21 mouse cellular contexts compared by ENCODE assay signal in genomic region chr5:21491469-21491868, GRCm38 (mm10). TPM values are rescaled to one million over a fixed set of nuclear protein-coding genes. Genes with fewer than 3 reads are reported as not detected.
DNase-seq lines count a peak whose midpoint lies in the region; ATAC-seq and TF ChIP-seq lines count a peak whose summit lies in the region.
"Had no signal": no experiment of that assay in that cellular context is flagged by ENCODE, and none has a peak within 500 bp of the region (broad histone marks: within the 10 kb centered on the region; RNA-seq: fewer than 3 reads in every experiment).

No protein-coding gene starts in this region.

- intact Hi-C loops in heart, postnatal 10 days (cut with DNase I), result no loop called here

- peak; percentile 52 for DNase-seq in heart, adult 11 months
- DNase-seq in heart, postnatal 10 days, result no peak
- DNase-seq in midbrain, embryonic 11.5 days (ENCODE audit: low spot score, missing footprints), result no peak
- no peak for DNase-seq in cerebellum, adult 2 months
- DNase-seq: adrenal gland, adult 2 months; adrenal gland, postnatal 25 days; cerebellum, adult 18-20 months; cerebellum, postnatal 10 days; gastrocnemius, postnatal 14 days; heart, postnatal 4 days had no signal

- 36% methylated on average over 2 of the region's 2 CpGs for WGBS in midbrain, embryonic 11.5 days
- 35% methylated on average over 2 of the region's 2 CpGs for WGBS in midbrain, embryonic 16.5 days
- WGBS in hindbrain, embryonic 15.5 days, result 19% methylated on average over 2 of the region's 2 CpGs
- WGBS in neural tube, embryonic 15.5 days, result 20% methylated on average over 2 of the region's 2 CpGs
- WGBS in cerebellum, adult 2 months, result 64% methylated on average over 2 of the region's 2 CpGs

- no peak overlapping the region for H3K27ac ChIP-seq in midbrain, embryonic 11.5 days (ENCODE audit: low read depth, low read length)
- H3K27ac ChIP-seq in midbrain, embryonic 16.5 days (ENCODE audit: low read length), result no peak overlapping the region
- no peak overlapping the region for H3K27ac ChIP-seq in hindbrain, embryonic 15.5 days (replicated peaks)
- H3K27ac ChIP-seq in neural tube, embryonic 15.5 days (replicated peaks), result no peak overlapping the region
- H3K27ac ChIP-seq in cerebellum, adult 2 months (ENCODE audit: insufficient read depth, low read length), result no peak overlapping the region
- H3K27ac ChIP-seq: embryonic facial prominence, embryonic 15.5 days; forebrain, embryonic 15.5 days; heart, embryonic 13.5 days had no signal

- no peak overlapping the region for H3K4me3 ChIP-seq in midbrain, embryonic 11.5 days (ENCODE audit: low read depth, low read length)
- H3K4me3 ChIP-seq in midbrain, embryonic 16.5 days (ENCODE audit: low read depth, low read length), result no peak overlapping the region
- no peak overlapping the region for H3K4me3 ChIP-seq in hindbrain, embryonic 15.5 days
- no peak overlapping the region for H3K4me3 ChIP-seq in neural tube, embryonic 15.5 days (replicated peaks)
- H3K4me3 ChIP-seq in cerebellum, adult 2 months (replicated peaks; ENCODE audit: insufficient read depth, low read depth, low read length), result no peak overlapping the region
- H3K4me3 ChIP-seq: embryonic facial prominence, embryonic 15.5 days; forebrain, embryonic 15.5 days; heart, embryonic 13.5 days had no signal

- no peaks in the 10 kb centered on the region for H3K36me3 ChIP-seq in midbrain, embryonic 11.5 days (ENCODE audit: control insufficient read depth, insufficient read depth, low read length)
- no peaks in the 10 kb centered on the region for H3K36me3 ChIP-seq in midbrain, embryonic 16.5 days (ENCODE audit: control insufficient read depth, insufficient read depth, low read length)
- no peaks in the 10 kb centered on the region for H3K36me3 ChIP-seq in hindbrain, embryonic 15.5 days
- H3K36me3 ChIP-seq in neural tube, embryonic 15.5 days, result no peaks in the 10 kb centered on the region
- H3K36me3 ChIP-seq: embryonic facial prominence, embryonic 15.5 days; forebrain, embryonic 15.5 days had no signal

- no peak for TF ChIP-seq CTCF in cerebellum, adult 2 months (IDR thresholded peaks at IDR 0.05; ENCODE audit: borderline replicate concordance, insufficient read depth, low read depth, low read length)

- ATAC-seq in midbrain, embryonic 11.5 days (ENCODE audit: low FRiP score), result 0 out of 2 replicates have a peak, but pooled peaks have one; percentile 27
- ATAC-seq in midbrain, embryonic 16.5 days, result no peak; the same call in 1 of the 2 replicates
- peak; percentile 59; the same call in 1 of the 2 replicates for ATAC-seq in hindbrain, embryonic 15.5 days (ENCODE audit: low FRiP score, low read depth)
- ATAC-seq in neural tube, embryonic 15.5 days (ENCODE audit: low FRiP score), result peak; percentile 74
- ATAC-seq: activated CD4-positive, CD25-positive, alpha-beta regulatory T cell, adult 4 months; forebrain, embryonic 15.5 days; inflammation-experienced regulatory T-cells, adult 6 months; intestine, postnatal 0 days had no signal

- no peaks in the 10 kb centered on the region for H3K9me3 ChIP-seq in midbrain, embryonic 11.5 days (ENCODE audit: control insufficient read depth, low read length)
- H3K9me3 ChIP-seq in midbrain, embryonic 16.5 days (replicated peaks; ENCODE audit: control insufficient read depth, low read length, poor library complexity, severe bottlenecking), result no peaks in the 10 kb centered on the region
- no peaks in the 10 kb centered on the region for H3K9me3 ChIP-seq in hindbrain, embryonic 15.5 days
- H3K9me3 ChIP-seq in neural tube, embryonic 15.5 days (replicated peaks), result no peaks in the 10 kb centered on the region
- H3K9me3 ChIP-seq: embryonic facial prominence, embryonic 15.5 days; forebrain, embryonic 15.5 days; heart, embryonic 13.5 days had no signal

- TF ChIP-seq POLR2A in cerebellum, adult 2 months (IDR thresholded peaks at IDR 0.05; ENCODE audit: borderline replicate concordance, insufficient read depth, low read length), result no peak

- H3K9ac ChIP-seq in midbrain, embryonic 11.5 days (ENCODE audit: low read length), result no peak overlapping the region
- H3K9ac ChIP-seq in midbrain, embryonic 16.5 days (ENCODE audit: low read depth, low read length), result no peak overlapping the region
- no peak overlapping the region for H3K9ac ChIP-seq in hindbrain, embryonic 15.5 days
- no peak overlapping the region for H3K9ac ChIP-seq in neural tube, embryonic 15.5 days (replicated peaks)
- H3K9ac ChIP-seq: embryonic facial prominence, embryonic 15.5 days; forebrain, embryonic 15.5 days; heart, embryonic 13.5 days had no signal

- peaks cover 3% of the 10 kb centered on the region; the same call in 1 of the 2 replicates for H3K4me1 ChIP-seq in midbrain, embryonic 11.5 days (ENCODE audit: control insufficient read depth, insufficient read depth, low read length)
- no peaks in the 10 kb centered on the region; the same call in 1 of the 2 replicates for H3K4me1 ChIP-seq in midbrain, embryonic 16.5 days (ENCODE audit: control insufficient read depth, insufficient read depth, low read length)
- H3K4me1 ChIP-seq in hindbrain, embryonic 15.5 days (replicated peaks), result peaks cover 4% of the 10 kb centered on the region
- no peaks in the 10 kb centered on the region; the same call in 1 of the 2 replicates for H3K4me1 ChIP-seq in neural tube, embryonic 15.5 days
- peaks cover 3% of the 10 kb centered on the region; the same call in 1 of the 2 replicates for H3K4me1 ChIP-seq in cerebellum, adult 2 months (ENCODE audit: control insufficient read depth, insufficient read depth, low read length)

- H3K27me3 ChIP-seq in midbrain, embryonic 11.5 days (ENCODE audit: control insufficient read depth, insufficient read depth, low read length), result no peaks in the 10 kb centered on the region
- H3K27me3 ChIP-seq in midbrain, embryonic 16.5 days (ENCODE audit: control insufficient read depth, insufficient read depth, low read depth, low read length), result no peaks in the 10 kb centered on the region
- H3K27me3 ChIP-seq in hindbrain, embryonic 15.5 days, result no peaks in the 10 kb centered on the region
- no peaks in the 10 kb centered on the region for H3K27me3 ChIP-seq in neural tube, embryonic 15.5 days (replicated peaks)
- H3K27me3 ChIP-seq in cerebellum, adult 2 months (ENCODE audit: control insufficient read depth, insufficient read depth, low read length), result no peaks in the 10 kb centered on the region
- H3K27me3 ChIP-seq: embryonic facial prominence, embryonic 15.5 days; forebrain, embryonic 15.5 days; heart, embryonic 13.5 days had no signal

- H3K4me2 ChIP-seq in midbrain, embryonic 11.5 days, result no peak overlapping the region
- no peak overlapping the region for H3K4me2 ChIP-seq in midbrain, embryonic 16.5 days (ENCODE audit: low read length)
- no peak overlapping the region for H3K4me2 ChIP-seq in hindbrain, embryonic 15.5 days
- no peak overlapping the region for H3K4me2 ChIP-seq in neural tube, embryonic 15.5 days
- H3K4me2 ChIP-seq: embryonic facial prominence, embryonic 15.5 days; forebrain, embryonic 15.5 days; heart, embryonic 13.5 days had no signal

RNA-seq across cellular contexts. Expression of gene Lrrc17, which starts 51.9 kb away (rescaled TPM):
- 10 to 100 TPM; 13.4 to 14.7 TPM for total RNA-seq in heart, postnatal 10 days (2021)
- 14.0 and 17.0 TPM in 2 replicates for polyA plus RNA-seq in midbrain, embryonic 11.5 days (2014; fragmentation: Nextera tagmentation; extraction: Ambion mirVana)
- 4.6 TPM in 2 replicates for polyA plus RNA-seq in midbrain, embryonic 16.5 days (2015; fragmentation: Nextera tagmentation; extraction: Ambion mirVana)
- 5.7 and 7.9 TPM in 2 replicates for polyA plus RNA-seq in hindbrain, embryonic 15.5 days (2015; fragmentation: Nextera tagmentation; extraction: Ambion mirVana)
- polyA plus RNA-seq in neural tube, embryonic 15.5 days (2015; fragmentation: Nextera tagmentation; extraction: Ambion mirVana), result 8.1 and 18.6 TPM in 2 replicates
- 0.18 and 0.22 TPM in 2 replicates for polyA plus RNA-seq in cerebellum, adult 2 months (2012; rRNA removed)
- total RNA-seq: granulocyte monocyte progenitor cell, adult 5-6 weeks; MEL had no signal
- polyA plus RNA-seq: inflammation-experienced regulatory T-cells, adult 6 months had no signal
